Mouse (Mus musculus) neural tube, embryonic 12.5 days (tissue): Measurements from ENCODE around the gene Hic2. TPM values are rescaled to one million over a fixed set of nuclear protein-coding genes. Genes with fewer than 3 reads are reported as not detected.

ENCODE experiments used
- ATAC-seq: fragments of 200-750 bp; cut with Nextera tagmentation; 2 replicates; pipeline ENCODE4 v1.8.0; 2017; ENCODE audit warnings: low read depth, mild to moderate bottlenecking, moderate TSS enrichment, moderate library complexity; ENCODE audit not compliant: low FRiP score
- H3K27ac ChIP-seq: fragments of 300-500 bp; sonication (generic); 2 replicates; pipeline ENCODE4 v1.5.1; 2016
- H3K27me3 ChIP-seq: fragments of 300-500 bp; sonication (generic); replicated peaks from 2 replicates; pipeline ENCODE4 v1.6.1; 2016; ENCODE audit warnings: mild to moderate bottlenecking
- H3K36me3 ChIP-seq: fragments of 300-500 bp; sonication (generic); 2 replicates; pipeline ENCODE4 v1.6.1; 2016; ENCODE audit warnings: mild to moderate bottlenecking
- H3K4me1 ChIP-seq: fragments of 300-500 bp; sonication (generic); 2 replicates; pipeline ENCODE4 v1.6.1; 2016
- H3K4me2 ChIP-seq: fragments of 300-500 bp; sonication (generic); replicated peaks from 2 replicates; pipeline ENCODE4 v1.6.1; 2016; ENCODE audit warnings: mild to moderate bottlenecking
- H3K4me3 ChIP-seq: fragments of 300-500 bp; sonication (generic); 2 replicates; pipeline ENCODE4 v1.5.1; 2016
- H3K9ac ChIP-seq: fragments of 300-500 bp; sonication (generic); 2 replicates; pipeline ENCODE4 v1.6.1; 2016; ENCODE audit warnings: mild to moderate bottlenecking
- H3K9me3 ChIP-seq: fragments of 300-500 bp; sonication (generic); 2 replicates; pipeline ENCODE4 v1.6.1; 2016; ENCODE audit warnings: mild to moderate bottlenecking
- WGBS: fragments of 180-500 bp; shearing (Covaris S2); methylation state at CpG from one replicate; pipeline ENCODE4 v1.1.7; 2016; 5-methylcytosine and 5-hydroxymethylcytosine counted together
- polyA plus RNA-seq: library from polyadenylated mRNA; unstranded; fragments of >200 nt; fragmentation: Nextera tagmentation; extraction: Ambion mirVana; gene quantifications from 2 replicates; pipeline ENCODE4 v1.2.1, GENCODE M21; 2016

Gene Hic2
- polyA plus RNA-seq, result 11.7 and 12.4 TPM in 2 replicates

GRCm38 (mm10) chr16:17232794-17233701 lies at the start of gene Hic2:
Gene Hic2 (plus strand): TSS chr16:17233572.
- Histone ChIP-seq H3K27ac (peak within 1 kb of the TSS; percentile 87), H3K9me3 (0 out of 2 replicates have a peak, but pooled peaks cover 4% of the 10 kb centered on the region), H3K4me1 (peaks cover 29% of the 10 kb centered on the region), H3K27me3 (no peaks in the 10 kb centered on the region), H3K36me3 (no peaks in the 10 kb centered on the region), H3K4me2 (peak within 1 kb of the TSS; percentile 78), H3K9ac (peak within 1 kb of the TSS; percentile 90), H3K4me3 (peak within 1 kb of the TSS; percentile 87)
- peak; percentile 96 for ATAC-seq
- WGBS, result 2% methylated on average over 55 of the region's 59 CpGs

- H3K27ac ChIP-seq, result no peak overlapping the region
- no peaks in the 10 kb centered on the region for H3K4me1 ChIP-seq
- no peak overlapping the region for H3K9ac ChIP-seq
- H3K27me3 ChIP-seq, result no peaks in the 10 kb centered on the region
- H3K4me3 ChIP-seq, result no peak overlapping the region
- H3K36me3 ChIP-seq, result peaks cover 9% of the 10 kb centered on the region
- ATAC-seq, result no peak
- no peaks in the 10 kb centered on the region for H3K9me3 ChIP-seq
- H3K4me2 ChIP-seq, result no peak overlapping the region
Measured at GRCm38 (mm10) chr16:17185475-17185874, 47.9 kb upstream of the Hic2 start.

GRCm38 (mm10) chr16:17193823-17194222 lies 39.5 kb upstream of the Hic2 start:
- H3K4me1 ChIP-seq, result no peaks in the 10 kb centered on the region
- no peak overlapping the region for H3K4me2 ChIP-seq
- H3K36me3 ChIP-seq, result no peaks in the 10 kb centered on the region
- H3K9me3 ChIP-seq, result no peaks in the 10 kb centered on the region
- WGBS, result 96% methylated on average over 4 of the region's 4 CpGs
- ATAC-seq, result no peak
- H3K27me3 ChIP-seq, result no peaks in the 10 kb centered on the region
- H3K4me3 ChIP-seq, result no peak overlapping the region
- no peak overlapping the region for H3K9ac ChIP-seq
- no peak overlapping the region for H3K27ac ChIP-seq

- ATAC-seq, result peak; percentile 19; the same call in 1 of the 2 replicates
- peak overlapping the region; percentile 99 for H3K9ac ChIP-seq
- H3K4me1 ChIP-seq, result peaks cover 15% of the 10 kb centered on the region
- H3K27ac ChIP-seq, result no peak overlapping the region; the same call in 1 of the 2 replicates
- H3K36me3 ChIP-seq, result no peaks in the 10 kb centered on the region
- H3K9me3 ChIP-seq, result no peaks in the 10 kb centered on the region
- no peaks in the 10 kb centered on the region for H3K27me3 ChIP-seq
- H3K4me3 ChIP-seq, result peak overlapping the region; percentile 100
- H3K4me2 ChIP-seq, result peak overlapping the region; percentile 76
- 9% methylated on average over 24 of the region's 24 CpGs for WGBS
Measured at GRCm38 (mm10) chr16:17200121-17200952, 33.0 kb upstream of the Hic2 start.

DNA sequence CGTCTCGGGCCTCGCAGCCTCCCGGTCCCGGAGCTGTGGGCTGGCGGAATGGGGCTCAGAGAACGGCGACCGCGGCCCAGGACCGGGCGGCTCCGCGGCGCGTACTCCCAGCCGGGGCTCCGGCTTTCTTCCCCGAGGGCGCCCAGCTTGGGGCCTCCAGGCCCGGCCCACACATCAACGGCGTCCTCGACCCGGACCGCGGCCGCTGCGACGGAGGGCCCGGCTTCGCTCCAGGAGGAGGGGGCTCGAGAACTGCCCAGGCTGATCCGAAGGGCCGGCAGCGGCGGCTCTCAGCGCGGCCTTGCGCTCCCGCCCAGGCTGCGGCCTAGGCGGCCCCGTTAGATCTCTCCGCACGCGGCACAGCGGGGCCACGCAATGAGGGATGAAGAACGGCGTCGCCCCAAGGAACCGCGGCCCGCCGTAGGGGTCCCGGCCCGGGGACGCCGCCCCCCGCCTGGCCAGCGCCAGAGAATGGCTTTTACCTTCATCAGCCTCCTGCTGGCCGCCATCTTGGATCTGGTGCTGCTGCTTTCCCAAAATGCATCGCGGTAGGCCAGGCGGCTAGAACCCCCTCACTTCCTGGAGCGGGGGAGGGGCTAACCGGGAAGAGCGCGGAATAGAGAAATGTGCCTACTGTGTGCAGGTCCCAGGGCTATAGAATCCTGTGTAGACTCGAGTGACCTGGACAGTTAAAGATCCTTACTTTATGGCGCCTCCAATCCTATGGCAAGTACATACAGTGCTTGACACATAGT lies 32.2 kb upstream of the Hic2 start:
- Histone ChIP-seq H3K27me3 (no peaks in the 10 kb centered on the region), H3K9ac (peak overlapping the region; percentile 99), H3K4me1 (peaks cover 15% of the 10 kb centered on the region), H3K4me3 (peak overlapping the region; percentile 100), H3K27ac (peak overlapping the region; percentile 66; the same call in 1 of the 2 replicates), H3K4me2 (peak overlapping the region; percentile 76), H3K9me3 (no peaks in the 10 kb centered on the region), H3K36me3 (no peaks in the 10 kb centered on the region)
- WGBS, result under 1% methylated on average over 71 of the region's 72 CpGs
- peak; percentile 86 for ATAC-seq

GRCm38 (mm10) chr16:17201977-17202376 lies 31.4 kb upstream of the Hic2 start:
- H3K9ac ChIP-seq, result no peak overlapping the region
- no peaks in the 10 kb centered on the region for H3K36me3 ChIP-seq
- H3K4me1 ChIP-seq, result peaks cover 15% of the 10 kb centered on the region
- H3K27me3 ChIP-seq, result peaks cover 3% of the 10 kb centered on the region; the same call in 1 of the 2 replicates
- H3K27ac ChIP-seq, result no peak overlapping the region
- H3K4me2 ChIP-seq, result no peak overlapping the region
- WGBS, result 74% methylated on average over 2 of the region's 2 CpGs
- H3K9me3 ChIP-seq, result no peaks in the 10 kb centered on the region
- 0 out of 2 replicates have a peak, but pooled peaks have one; percentile 10 for ATAC-seq
- H3K4me3 ChIP-seq, result no peak overlapping the region

DNA sequence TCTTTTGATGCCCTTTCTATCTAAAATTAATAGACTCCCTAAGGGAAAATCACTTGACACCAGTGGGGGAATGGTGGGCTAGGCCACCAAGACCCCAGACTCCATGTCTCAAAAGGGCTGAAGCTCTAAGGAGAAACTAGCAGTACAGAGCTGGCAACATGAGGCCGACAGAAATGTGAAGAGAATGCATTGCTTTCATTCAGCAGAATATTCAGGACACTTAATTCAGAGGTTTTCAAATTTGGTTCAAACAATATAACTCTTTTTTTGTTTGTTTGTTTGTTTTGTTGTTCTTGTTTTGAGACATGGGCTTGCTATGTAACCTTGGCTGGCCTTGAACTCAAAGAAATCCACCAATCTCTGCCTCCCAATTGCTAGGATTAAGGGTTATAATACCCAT lies 30.8 kb upstream of the Hic2 start, which contains the start of gene Ube2l3:
TSS of gene Ube2l3 (minus strand) at position 101 of the 400 bp plus-strand sequence.
- ATAC-seq, result no peak
- H3K36me3 ChIP-seq, result no peaks in the 10 kb centered on the region

DNA sequence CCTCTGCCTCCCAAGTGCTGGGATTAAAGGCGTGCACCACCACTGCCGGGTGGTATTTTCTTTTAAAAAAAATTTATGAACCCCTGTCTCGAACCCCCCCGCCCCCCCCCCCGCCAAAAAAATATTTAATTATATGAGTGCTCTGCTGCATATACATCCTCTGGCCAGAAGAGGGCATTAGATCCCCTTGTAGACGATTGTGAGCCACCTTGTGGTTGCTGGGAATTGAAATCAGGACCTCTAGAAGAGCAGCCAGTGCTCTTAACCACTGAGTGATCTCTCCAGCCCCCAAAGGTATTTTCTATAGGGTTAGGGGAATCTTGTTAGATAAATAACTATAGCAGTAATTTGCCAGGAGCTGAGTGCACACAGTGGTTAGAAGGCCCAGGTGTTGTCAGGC lies 28.4 kb upstream of the Hic2 start:
- no peak overlapping the region for H3K9ac ChIP-seq
- H3K27me3 ChIP-seq, result peaks cover 3% of the 10 kb centered on the region; the same call in 1 of the 2 replicates
- H3K27ac ChIP-seq, result no peak overlapping the region
- no peak for ATAC-seq
- no peaks in the 10 kb centered on the region for H3K9me3 ChIP-seq
- H3K4me3 ChIP-seq, result no peak overlapping the region
- no peaks in the 10 kb centered on the region for H3K36me3 ChIP-seq
- WGBS, result 5% methylated on average over 6 of the region's 6 CpGs
- no peak overlapping the region for H3K4me2 ChIP-seq
- H3K4me1 ChIP-seq, result peaks cover 15% of the 10 kb centered on the region

More for the DNA sequence above, 30.8 kb upstream of the Hic2 start, which contains the start of gene Ube2l3:
- 90% methylated on average over 1 of the region's 1 CpGs for WGBS
- no peaks in the 10 kb centered on the region for H3K9me3 ChIP-seq
- H3K27me3 ChIP-seq, result peaks cover 3% of the 10 kb centered on the region; the same call in 1 of the 2 replicates
- peak within 1 kb of the TSS; percentile 100 for H3K4me3 ChIP-seq
- peak within 1 kb of the TSS; percentile 76 for H3K4me2 ChIP-seq
- no peak within 1 kb of the TSS for H3K27ac ChIP-seq
- no peak within 1 kb of the TSS for H3K9ac ChIP-seq
- H3K4me1 ChIP-seq, result peaks cover 15% of the 10 kb centered on the region

DNA sequence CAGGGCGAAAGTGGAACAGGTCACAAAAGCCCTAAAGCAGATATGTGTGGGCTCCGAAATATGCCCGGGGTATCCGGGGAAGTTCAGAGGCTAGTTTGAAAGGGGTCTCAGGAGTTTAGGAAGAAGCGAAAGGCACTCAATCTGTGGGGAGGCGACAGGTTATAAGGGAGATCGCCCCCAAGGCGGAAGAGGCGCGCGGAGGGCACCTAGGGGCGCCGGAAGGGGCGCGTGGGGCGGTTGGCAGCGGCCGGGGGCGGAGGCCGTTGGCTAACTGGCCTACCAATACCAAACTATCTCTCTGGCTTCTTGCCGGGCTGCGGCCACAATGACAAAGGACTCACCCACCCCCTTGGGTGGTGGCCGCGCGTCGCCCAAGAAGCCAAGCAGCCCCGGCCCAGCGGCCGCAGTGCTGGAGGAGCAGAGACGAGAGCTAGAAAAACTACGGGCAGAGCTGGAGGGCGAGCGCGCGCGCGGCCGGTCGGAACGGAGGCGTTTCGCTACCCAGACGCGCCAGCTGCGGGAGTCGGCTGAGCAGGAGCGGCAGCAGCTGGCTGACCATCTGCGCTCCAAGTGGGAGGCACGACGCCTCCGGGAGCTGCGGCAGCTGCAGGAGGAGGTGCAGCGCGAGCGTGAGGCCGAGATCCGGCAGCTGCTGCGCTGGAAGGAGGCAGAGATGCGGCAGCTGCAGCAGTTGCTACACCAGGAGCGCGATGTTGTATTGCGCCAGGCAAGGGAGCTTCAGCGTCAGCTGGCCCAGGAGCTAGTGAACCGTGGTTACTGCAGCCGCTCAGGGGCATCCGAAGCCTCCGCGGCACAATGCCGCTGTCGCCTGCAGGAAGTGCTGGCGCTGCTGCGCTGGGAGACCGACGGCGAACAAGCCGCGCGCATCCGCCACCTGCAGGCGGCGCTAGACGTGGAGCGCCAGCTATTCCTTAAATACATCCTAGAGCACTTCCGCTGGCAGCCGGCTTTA lies 24.7 kb upstream of the Hic2 start, which contains the start of gene Rimbp3:
TSS of gene Rimbp3 (plus strand) at position 215 of the 973 bp plus-strand sequence.
- ATAC-seq, result peak; percentile 89
- Histone ChIP-seq H3K4me3 (peak within 1 kb of the TSS; percentile 54), H3K4me2 (peak within 1 kb of the TSS; percentile 81), H3K36me3 (no peaks in the 10 kb centered on the region; the same call in 1 of the 2 replicates), H3K27me3 (peaks cover 7% of the 10 kb centered on the region; the same call in 1 of the 2 replicates), H3K27ac (peak within 1 kb of the TSS; percentile 82), H3K9me3 (no peaks in the 10 kb centered on the region), H3K4me1 (peaks cover 17% of the 10 kb centered on the region), H3K9ac (peak within 1 kb of the TSS; percentile 65)
- under 1% methylated on average over 85 of the region's 85 CpGs for WGBS

DNA sequence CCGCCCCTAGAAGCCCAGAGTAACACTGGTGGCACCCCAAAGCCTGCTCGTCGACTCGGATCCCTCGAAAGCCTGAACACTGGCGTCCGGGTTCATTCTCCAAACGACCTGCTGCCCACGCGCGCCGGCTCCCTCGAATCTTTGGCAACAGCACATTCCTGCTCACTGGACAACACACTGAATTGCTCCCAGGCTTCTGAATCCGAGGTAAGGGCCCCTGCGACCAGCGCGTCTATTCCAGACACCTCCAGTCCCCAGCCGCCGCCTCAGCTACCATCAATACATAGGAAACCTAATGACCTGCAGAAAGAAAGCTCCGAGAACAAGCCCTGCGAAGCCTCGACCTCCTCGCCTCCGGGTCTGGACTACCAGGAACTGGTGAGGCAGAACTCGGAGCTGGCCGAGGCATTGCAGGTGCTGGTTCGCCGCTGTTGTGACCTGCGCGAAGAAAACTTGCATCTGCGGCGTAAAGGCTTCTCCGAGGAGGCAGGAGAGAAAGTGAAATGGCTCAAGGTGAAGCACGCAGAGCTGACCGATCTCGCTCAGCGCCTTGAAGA lies 23.9 kb upstream of the Hic2 start:
- H3K27ac ChIP-seq, result peak overlapping the region; percentile 82
- ATAC-seq, result peak; percentile 5; the same call in 1 of the 2 replicates
- WGBS, result 2% methylated on average over 37 of the region's 37 CpGs
- H3K36me3 ChIP-seq, result no peaks in the 10 kb centered on the region; the same call in 1 of the 2 replicates
- peak overlapping the region; percentile 65 for H3K9ac ChIP-seq
- H3K4me3 ChIP-seq, result peak overlapping the region; percentile 54
- H3K4me2 ChIP-seq, result peak overlapping the region; percentile 81
- H3K27me3 ChIP-seq, result peaks cover 7% of the 10 kb centered on the region; the same call in 1 of the 2 replicates
- peaks cover 17% of the 10 kb centered on the region for H3K4me1 ChIP-seq
- H3K9me3 ChIP-seq, result no peaks in the 10 kb centered on the region
